Mouse (Mus musculus): ENCODE measurements around the gene Cdr2l. TPM values are rescaled to one million over a fixed set of nuclear protein-coding genes. Genes with fewer than 3 reads are reported as not detected.
A peak's percentile ranks its signal among the peaks of the same experiment; 100 is the strongest.

Cdr2l gene
- polyA plus RNA-seq, 1 experiment from 2014 or later: 16.4 TPM

DNA sequence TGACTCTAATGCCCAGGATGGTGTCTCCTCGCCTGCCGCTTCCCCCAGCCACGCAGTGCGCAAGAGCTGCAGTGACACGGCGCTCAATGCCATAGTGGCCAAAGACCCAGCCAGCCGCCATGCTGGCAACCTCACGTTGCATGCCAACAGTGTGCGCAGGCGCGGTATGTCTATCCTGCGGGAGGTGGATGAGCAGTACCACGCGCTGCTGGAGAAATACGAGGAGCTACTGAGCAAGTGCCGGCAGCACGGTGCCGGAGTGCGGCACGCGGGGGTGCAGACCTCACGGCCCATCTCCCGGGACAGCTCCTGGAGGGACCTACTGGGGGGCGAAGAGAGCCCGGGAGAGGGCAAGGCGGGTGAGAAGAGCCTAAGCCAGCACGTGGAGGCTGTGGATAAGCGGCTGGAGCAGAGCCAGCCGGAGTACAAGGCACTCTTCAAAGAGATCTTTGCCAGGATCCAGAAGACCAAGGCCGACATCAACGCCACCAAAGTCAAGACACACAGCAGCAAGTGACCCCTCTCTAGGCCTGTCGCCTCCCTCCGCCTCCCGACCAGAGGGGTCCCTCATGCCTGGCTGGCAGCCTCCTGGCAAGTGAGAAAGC lies 12.1 kb downstream of the Cdr2l start:
- Histone ChIP-seq H3K9me3 (no peaks in the 10 kb centered on the region), H3K4me1 (peaks cover 13% of the 10 kb centered on the region), H3K27ac (replicated peaks) (no peak overlapping the region), H3K27me3 (replicated peaks; ENCODE audit: low read depth, poor library complexity, severe bottlenecking) (peaks cover 13% of the 10 kb centered on the region), H3K4me3 (peak overlapping the region; percentile 22; the same call in 1 of the 2 replicates), H3K36me3 (replicated peaks) (peaks cover 72% of the 10 kb centered on the region)
- peak; percentile 21 for DNase-seq (ENCODE audit: low spot score)
- WGBS: 68% methylated on average over 34 of the region's 34 CpGs

DNA sequence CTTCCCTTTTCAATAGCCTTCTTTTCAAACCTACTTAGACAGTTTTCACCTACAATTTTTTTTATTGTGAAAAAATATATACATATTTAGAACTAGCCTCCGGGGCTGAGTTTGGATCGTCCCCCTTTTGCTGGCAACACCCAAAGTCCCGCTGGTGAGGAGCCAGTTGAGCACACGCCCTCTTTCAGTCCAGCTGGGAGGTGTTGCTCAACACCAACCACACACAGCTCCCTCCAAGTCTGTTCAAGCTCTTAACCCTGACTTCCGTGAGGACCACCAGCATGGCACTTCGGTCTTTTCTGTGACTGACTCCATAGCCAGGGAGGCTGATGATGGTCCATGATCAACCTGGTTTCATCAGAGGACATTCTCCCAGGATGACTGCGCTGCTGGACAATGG lies 16.4 kb downstream of the Cdr2l start:
- Histone ChIP-seq H3K27me3 (replicated peaks; ENCODE audit: low read depth, poor library complexity, severe bottlenecking) (peaks cover 11% of the 10 kb centered on the region), H3K9me3 (no peaks in the 10 kb centered on the region)

DNA sequence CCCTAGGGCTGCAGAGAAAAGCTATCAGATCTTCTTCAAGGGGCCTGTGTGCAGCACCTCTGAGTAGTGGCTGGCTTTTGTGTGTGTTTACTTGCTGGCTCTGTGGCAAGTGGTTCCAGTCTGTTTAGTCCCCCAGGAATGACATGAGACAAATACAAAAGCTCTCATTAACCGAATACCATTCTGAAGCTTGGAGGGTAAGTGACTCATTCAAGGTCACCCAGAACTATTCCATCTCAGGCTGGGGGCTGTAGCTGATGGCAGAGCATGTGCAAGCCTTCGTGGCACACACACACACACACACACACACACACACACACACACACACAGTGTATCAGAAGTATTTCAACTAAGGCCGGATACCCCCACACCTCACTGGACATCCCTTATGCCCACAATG lies 18.4 kb downstream of the Cdr2l start:
- peaks cover 22% of the 10 kb centered on the region for H3K4me1 ChIP-seq
- no peak overlapping the region for H3K27ac ChIP-seq (replicated peaks)
- peaks cover 15% of the 10 kb centered on the region for H3K36me3 ChIP-seq (replicated peaks)
- no peaks in the 10 kb centered on the region for H3K9me3 ChIP-seq
- 84% methylated on average over 3 of the region's 3 CpGs for WGBS
- no peak overlapping the region for H3K4me3 ChIP-seq
- H3K27me3 ChIP-seq (replicated peaks; ENCODE audit: low read depth, poor library complexity, severe bottlenecking): no peaks in the 10 kb centered on the region
- no peak for DNase-seq (ENCODE audit: low spot score)

More for the DNA sequence above, 16.4 kb downstream of the Cdr2l start:
- Histone ChIP-seq H3K27ac (replicated peaks) (no peak overlapping the region), H3K36me3 (replicated peaks) (peaks cover 35% of the 10 kb centered on the region), H3K4me1 (peaks cover 19% of the 10 kb centered on the region), H3K4me3 (no peak overlapping the region)
- WGBS: 84% methylated on average over 7 of the region's 7 CpGs
- no peak for DNase-seq (ENCODE audit: low spot score)

DNA sequence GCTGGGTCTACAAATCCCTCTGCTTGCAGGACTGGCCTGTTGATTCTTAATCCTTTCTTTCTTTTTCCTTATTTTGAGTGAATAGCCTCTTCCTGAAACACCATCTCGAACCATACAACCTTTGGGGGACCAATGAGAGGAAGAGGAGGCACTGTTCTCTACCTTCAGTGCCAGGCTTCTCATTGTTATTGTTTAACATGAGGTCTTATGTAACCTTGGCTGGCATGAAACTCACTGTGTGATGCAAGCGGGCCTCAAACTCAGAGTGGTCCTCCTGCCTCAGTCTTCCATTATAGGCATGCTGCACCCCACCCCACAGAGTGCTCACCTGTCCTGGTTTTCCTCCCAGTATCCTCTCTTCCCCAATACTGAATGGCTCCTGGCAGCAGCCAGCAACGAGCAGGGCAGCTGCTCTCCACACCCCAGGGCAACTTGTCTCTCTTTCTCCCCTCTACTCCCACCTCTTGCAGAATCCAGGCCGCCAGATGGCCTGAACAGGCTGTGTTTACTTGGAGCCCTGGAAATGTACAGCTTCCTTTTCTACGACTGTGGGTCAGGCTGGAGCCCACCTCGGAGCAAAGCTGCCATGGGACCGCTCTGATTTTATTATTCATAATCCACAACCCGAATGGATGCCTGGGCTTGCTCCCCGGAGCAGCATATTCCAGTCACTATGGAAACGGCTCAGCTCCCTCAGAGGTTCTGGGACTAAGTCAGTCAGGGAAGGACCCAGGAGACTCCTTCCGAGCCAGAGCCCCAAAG lies 19.1 kb downstream of the Cdr2l start:
- no peak overlapping the region for H3K27ac ChIP-seq (replicated peaks)
- H3K9me3 ChIP-seq: no peaks in the 10 kb centered on the region
- no peak for DNase-seq (ENCODE audit: low spot score)
- 61% methylated on average over 11 of the region's 11 CpGs for WGBS
- H3K4me3 ChIP-seq: no peak overlapping the region
- peaks cover 28% of the 10 kb centered on the region for H3K4me1 ChIP-seq
- H3K27me3 ChIP-seq (replicated peaks; ENCODE audit: low read depth, poor library complexity, severe bottlenecking): no peaks in the 10 kb centered on the region
- peaks cover 14% of the 10 kb centered on the region for H3K36me3 ChIP-seq (replicated peaks)

DNA sequence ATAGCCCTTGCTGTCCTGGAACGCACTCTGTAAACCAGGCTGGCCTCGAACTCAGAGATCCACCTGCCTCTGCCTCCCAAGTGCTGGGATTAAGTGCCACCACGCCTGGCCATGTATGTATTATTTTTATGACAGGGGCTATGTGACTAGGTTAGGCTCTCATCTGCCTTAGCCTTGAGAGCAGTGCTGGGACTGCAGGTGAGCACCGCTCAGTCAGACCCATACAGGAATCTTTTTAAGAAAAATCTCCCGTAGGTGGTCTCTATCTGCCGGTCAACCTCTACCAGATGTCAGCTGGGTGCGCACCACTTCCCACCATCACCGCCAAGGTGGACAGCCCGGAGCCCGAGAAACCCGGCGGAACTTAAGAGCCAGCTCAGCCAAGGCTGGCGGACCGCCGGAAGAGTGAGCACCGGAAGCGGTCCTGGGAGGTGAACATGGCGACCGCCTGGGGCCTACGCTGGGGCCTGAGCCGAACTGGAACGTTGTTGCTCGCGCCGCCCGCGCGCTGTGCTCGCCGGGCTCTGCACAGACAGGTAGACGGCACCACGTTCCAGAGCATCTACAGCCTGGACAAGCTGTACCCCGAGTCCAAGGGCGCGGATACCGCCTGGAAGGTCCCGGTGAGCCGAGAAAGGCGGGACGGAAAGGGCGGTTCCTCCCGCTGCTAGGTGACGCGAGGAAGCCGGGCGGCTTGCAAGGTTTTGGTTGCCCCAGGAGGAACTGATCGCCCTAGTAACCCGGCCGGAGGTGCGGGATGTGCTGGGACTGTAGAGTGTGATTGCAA lies 21.8 kb downstream of the Cdr2l start, which contains the start of gene Mrpl58:
Gene Mrpl58 (plus strand): TSS at position 415 of the 787 bp plus-strand sequence.
- peak; percentile 91 for DNase-seq (ENCODE audit: low spot score)
- Histone ChIP-seq H3K27ac (replicated peaks) (peak within 1 kb of the TSS; percentile 96), H3K9me3 (no peaks in the 10 kb centered on the region), H3K27me3 (replicated peaks; ENCODE audit: low read depth, poor library complexity, severe bottlenecking) (no peaks in the 10 kb centered on the region), H3K4me1 (peaks cover 38% of the 10 kb centered on the region), H3K4me3 (peak within 1 kb of the TSS; percentile 79), H3K36me3 (replicated peaks) (peaks cover 33% of the 10 kb centered on the region)
- 4% methylated on average over 50 of the region's 50 CpGs for WGBS

DNA sequence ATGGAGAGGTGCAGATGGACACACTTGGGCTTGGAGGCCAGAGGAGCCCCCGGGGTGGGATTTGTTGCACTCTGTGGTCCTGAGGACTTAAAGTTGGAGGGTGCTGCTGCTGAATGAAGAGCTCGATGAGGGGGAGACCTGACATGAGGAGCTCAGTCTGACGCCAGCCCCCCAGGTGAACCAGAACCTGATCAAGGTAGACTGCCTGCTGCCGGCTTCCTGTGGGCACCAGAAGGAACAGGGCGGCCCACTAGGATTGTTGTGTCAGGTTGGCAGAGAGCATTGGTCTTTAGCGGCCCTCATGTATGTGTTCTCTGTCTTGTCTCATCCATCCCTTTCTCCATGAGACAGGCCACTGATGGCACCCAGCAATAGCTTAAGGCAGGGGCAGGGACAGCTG lies 24.0 kb downstream of the Cdr2l start:
- peak overlapping the region; percentile 5; the same call in 1 of the 2 replicates for H3K4me3 ChIP-seq
- no peaks in the 10 kb centered on the region for H3K9me3 ChIP-seq
- DNase-seq (ENCODE audit: low spot score): no peak
- H3K27me3 ChIP-seq (replicated peaks; ENCODE audit: low read depth, poor library complexity, severe bottlenecking): no peaks in the 10 kb centered on the region
- H3K36me3 ChIP-seq (replicated peaks): peaks cover 55% of the 10 kb centered on the region
- WGBS: 94% methylated on average over 6 of the region's 6 CpGs
- H3K4me1 ChIP-seq: peaks cover 58% of the 10 kb centered on the region
- no peak overlapping the region for H3K27ac ChIP-seq (replicated peaks)

DNA sequence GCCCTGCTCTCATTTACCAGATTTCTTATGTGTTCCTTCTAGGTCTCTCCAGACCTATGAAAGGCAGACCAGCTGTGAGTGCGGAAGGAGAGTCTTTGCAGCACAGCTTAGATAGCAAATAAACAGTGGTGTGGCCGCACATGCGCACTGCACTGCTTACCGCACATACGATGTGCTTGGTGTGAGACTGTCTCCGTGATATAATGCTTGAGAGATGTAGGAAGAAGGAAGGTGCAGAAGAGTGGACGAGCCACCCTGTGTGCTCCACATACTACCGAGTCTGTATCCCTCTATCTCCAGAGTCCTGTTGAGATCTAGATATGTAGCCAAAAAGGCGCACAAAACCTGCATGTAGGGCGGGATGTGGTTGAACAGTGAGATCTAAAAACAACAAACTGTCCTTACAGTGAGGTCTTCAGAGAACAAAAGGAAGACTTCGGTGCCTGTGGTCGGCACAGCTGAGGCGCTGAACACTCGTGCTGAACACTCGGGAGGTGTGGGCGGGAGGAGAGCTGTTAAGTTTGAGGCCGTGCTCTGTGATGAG lies 25.2 kb downstream of the Cdr2l start:
- Histone ChIP-seq H3K9me3 (no peaks in the 10 kb centered on the region), H3K4me1 (peaks cover 66% of the 10 kb centered on the region), H3K4me3 (no peak overlapping the region), H3K27ac (replicated peaks) (no peak overlapping the region), H3K27me3 (replicated peaks; ENCODE audit: low read depth, poor library complexity, severe bottlenecking) (no peaks in the 10 kb centered on the region), H3K36me3 (replicated peaks) (peaks cover 63% of the 10 kb centered on the region)
- no peak for DNase-seq (ENCODE audit: low spot score)
- WGBS: 96% methylated on average over 17 of the region's 17 CpGs

DNA sequence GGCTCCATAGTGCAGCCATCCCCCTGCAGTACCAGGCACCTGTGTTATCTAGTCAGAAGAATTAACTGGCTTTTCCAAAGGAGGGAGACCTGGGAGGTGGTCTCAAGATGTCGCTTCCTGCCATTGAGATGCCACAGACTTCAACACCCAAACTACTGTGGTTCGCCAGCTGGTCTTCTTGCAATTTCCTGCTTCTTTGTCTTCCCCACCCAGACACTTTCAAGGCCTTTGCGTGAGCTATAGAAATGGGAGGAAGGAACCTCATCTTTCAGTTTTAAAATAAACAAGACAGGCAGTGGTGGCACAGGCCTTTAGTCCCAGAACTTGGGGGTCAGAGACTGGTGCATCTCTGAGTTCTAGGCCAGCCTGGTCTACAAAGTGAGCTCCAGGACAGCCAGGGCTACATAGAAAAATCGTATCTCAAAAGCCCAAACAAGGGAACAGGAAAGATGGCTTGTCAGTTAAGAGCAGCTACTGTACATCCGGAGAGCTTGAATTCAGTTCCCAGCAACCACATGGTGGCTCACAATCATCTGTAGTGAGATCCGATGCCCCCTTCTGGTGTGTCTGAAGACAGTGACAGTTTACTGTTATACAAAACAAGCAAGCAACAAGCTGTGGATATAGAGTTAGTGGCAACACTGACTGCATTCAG lies 26.7 kb downstream of the Cdr2l start:
- 87% methylated on average over 6 of the region's 6 CpGs for WGBS
- Histone ChIP-seq H3K9me3 (no peaks in the 10 kb centered on the region), H3K27ac (replicated peaks) (peak overlapping the region; percentile 75), H3K4me3 (no peak overlapping the region), H3K4me1 (peaks cover 69% of the 10 kb centered on the region), H3K27me3 (replicated peaks; ENCODE audit: low read depth, poor library complexity, severe bottlenecking) (no peaks in the 10 kb centered on the region), H3K36me3 (replicated peaks) (peaks cover 63% of the 10 kb centered on the region)
- no peak for DNase-seq (ENCODE audit: low spot score)

DNA sequence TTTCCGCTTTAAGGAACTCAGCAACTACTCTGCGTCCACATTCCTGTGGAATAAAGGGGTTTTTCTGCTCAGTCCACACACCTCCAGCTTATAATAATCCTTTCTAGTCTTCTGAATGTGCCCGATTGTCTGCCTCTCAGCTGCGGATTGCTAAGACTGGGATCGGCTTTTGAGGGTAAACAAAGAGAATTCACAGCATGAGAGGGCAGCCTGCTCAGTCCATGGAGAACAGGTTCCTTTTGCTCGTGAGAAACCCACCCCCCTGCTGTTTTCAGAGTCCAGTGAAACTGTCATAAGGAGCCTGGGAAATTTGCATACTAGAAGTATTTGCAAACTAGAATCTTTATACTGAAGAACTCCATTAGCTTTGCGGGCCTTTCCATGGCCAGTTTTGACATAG lies 27.8 kb downstream of the Cdr2l start:
- Histone ChIP-seq H3K4me1 (peaks cover 67% of the 10 kb centered on the region), H3K27ac (replicated peaks) (peak overlapping the region; percentile 75), H3K9me3 (no peaks in the 10 kb centered on the region), H3K27me3 (replicated peaks; ENCODE audit: low read depth, poor library complexity, severe bottlenecking) (no peaks in the 10 kb centered on the region), H3K4me3 (peak overlapping the region; percentile 27; the same call in 1 of the 2 replicates), H3K36me3 (replicated peaks) (peaks cover 63% of the 10 kb centered on the region)
- 46% methylated on average over 7 of the region's 7 CpGs for WGBS
- no peak for DNase-seq (ENCODE audit: low spot score)

DNA sequence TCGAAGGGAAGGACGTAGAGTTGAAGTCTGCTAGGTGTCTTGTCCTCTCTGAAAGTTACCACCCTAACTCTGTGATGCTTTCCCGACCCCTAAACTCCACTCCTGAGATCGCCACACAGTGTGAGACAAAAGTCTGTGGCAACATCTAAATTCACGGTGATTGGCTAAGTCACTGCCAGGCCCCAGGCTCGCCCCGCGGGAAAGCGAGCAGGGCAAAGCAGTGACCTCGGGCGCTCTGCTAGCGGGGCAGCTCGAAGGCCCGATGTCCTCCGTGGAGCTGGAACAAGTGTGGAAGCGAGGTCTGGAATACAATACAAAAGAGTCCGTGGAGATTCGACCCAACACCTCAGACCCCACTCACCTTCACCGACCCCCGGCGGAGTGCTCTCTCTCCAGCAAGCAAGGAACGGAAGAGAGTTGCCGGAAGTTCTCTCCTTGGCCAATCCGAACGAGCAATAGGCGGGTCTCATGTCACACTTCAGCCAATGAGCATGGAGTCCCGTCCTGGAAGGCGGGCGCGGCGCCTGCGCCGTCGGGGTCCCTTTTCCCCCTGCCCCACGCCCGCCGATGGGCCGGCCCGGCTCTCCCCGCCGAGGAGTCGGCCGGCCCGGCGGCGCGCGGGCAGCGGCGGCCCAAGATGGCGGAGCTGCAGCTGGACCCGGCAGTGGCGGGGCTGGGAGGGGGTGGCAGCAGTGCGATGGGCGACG lies 38.0 kb downstream of the Cdr2l start, which contains the start of the genes Atp5h and Kctd2:
Gene Atp5h (minus strand): TSS at position 432 of the 707 bp plus-strand sequence.
Gene Kctd2 (plus strand): TSS at position 598 of the 707 bp plus-strand sequence.
- peaks cover 38% of the 10 kb centered on the region for H3K4me1 ChIP-seq
- peak within 1 kb of the TSS; percentile 97 for H3K27ac ChIP-seq (replicated peaks)
- H3K27me3 ChIP-seq (replicated peaks; ENCODE audit: low read depth, poor library complexity, severe bottlenecking): no peaks in the 10 kb centered on the region
- H3K9me3 ChIP-seq: no peaks in the 10 kb centered on the region
- peak; percentile 98 for DNase-seq (ENCODE audit: low spot score)
- H3K36me3 ChIP-seq (replicated peaks): peaks cover 53% of the 10 kb centered on the region
- H3K4me3 ChIP-seq: peak within 1 kb of the TSS; percentile 97
- WGBS: under 1% methylated on average over 56 of the region's 56 CpGs

DNA sequence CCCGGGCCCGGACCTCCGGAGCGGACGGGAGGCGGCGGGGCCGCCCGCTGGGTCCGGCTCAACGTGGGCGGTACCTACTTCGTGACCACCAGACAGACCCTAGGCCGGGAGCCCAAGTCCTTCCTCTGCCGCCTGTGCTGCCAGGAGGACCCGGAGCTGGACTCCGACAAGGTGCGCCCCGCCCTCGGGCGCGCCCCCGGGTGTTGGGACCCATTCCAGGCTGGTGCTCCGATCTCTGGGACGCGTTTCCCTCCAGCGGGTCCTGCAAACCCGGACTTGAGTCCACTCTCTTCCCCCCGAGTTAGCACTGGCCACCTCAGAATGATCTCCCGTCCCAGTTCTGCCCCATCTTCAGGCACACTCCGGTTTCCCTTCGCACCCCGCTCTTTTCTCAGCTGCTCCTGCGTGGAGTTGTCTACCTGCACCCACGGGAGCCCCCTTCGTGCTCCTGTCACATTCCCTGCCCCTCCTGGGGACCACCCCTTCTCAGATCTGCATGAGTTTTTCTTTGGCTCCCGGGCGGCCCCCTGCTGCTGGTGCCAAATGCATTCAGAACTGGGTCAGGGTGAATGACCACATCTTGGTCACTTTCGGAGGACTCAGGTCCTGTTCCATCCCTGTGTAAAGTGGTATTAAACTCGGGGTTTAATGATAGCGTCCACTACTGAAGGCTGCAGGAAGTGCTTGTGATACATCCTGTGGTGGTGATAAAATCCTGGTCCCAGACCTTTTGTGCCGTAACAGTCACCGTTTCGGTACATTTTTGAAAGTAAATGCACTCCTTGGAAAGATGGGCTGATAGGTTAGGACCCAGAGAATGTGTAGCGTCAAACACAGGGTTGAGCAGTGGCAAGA lies 38.8 kb downstream of the Cdr2l start:
- H3K27ac ChIP-seq (replicated peaks): peak overlapping the region; percentile 97
- peaks cover 53% of the 10 kb centered on the region for H3K36me3 ChIP-seq (replicated peaks)
- no peaks in the 10 kb centered on the region for H3K9me3 ChIP-seq
- 3% methylated on average over 45 of the region's 45 CpGs for WGBS
- DNase-seq (ENCODE audit: low spot score): peak; percentile 70
- no peaks in the 10 kb centered on the region for H3K27me3 ChIP-seq (replicated peaks; ENCODE audit: low read depth, poor library complexity, severe bottlenecking)
- peak overlapping the region; percentile 97 for H3K4me3 ChIP-seq
- peaks cover 38% of the 10 kb centered on the region for H3K4me1 ChIP-seq
